Mouse (Mus musculus): Measurements from ENCODE around the gene Grip1.

GRCm38 (mm10) chr10:119693400-119693799 is 239.8 kb downstream of the Grip1 start:
- TF ChIP-seq CTCF (IDR thresholded peaks at IDR 0.05; ENCODE audit: low read depth) (no peak), EP300 (IDR thresholded peaks at IDR 0.05; ENCODE audit: low read depth) (no peak)

Measured in heart, postnatal 0 days (tissue).